Mouse (Mus musculus): ENCODE measurements around the gene Adam20. TPM values are rescaled to one million over a fixed set of nuclear protein-coding genes. Genes with fewer than 3 reads are reported as not detected.

Gene Adam20
- total and polyA plus RNA-seq, 3 experiments = not detected

GRCm38 (mm10) chr8:40803379-40804079 lies 10.5 kb downstream of the Adam20 start:
- no peak for TF ChIP-seq MXI1 (IDR thresholded peaks at IDR 0.05; ENCODE audit: low read depth, low read length)
- TF ChIP-seq CHD2 (IDR thresholded peaks at IDR 0.05; ENCODE audit: low read length) = no peak
- TF ChIP-seq TCF12 (IDR thresholded peaks at IDR 0.05; ENCODE audit: low read depth, low read length) = no peak
- TF ChIP-seq USF2 (conservative IDR thresholded peaks at IDR 0.05; ENCODE audit: low read depth, low read length) = no peak
- no peak for TF ChIP-seq CTCF (conservative IDR thresholded peaks at IDR 0.05 in 1 of 2, IDR thresholded peaks at IDR 0.05 in 1 of 2; ENCODE audit: low read depth in 2 of 2, low read length in 2 of 2)
- no peak for TF ChIP-seq MAX (IDR thresholded peaks at IDR 0.05; ENCODE audit: low read length)
- TF ChIP-seq MAZ (IDR thresholded peaks at IDR 0.05; ENCODE audit: low read depth, low read length) = no peak
- no peak for TF ChIP-seq PAX5 (IDR thresholded peaks at IDR 0.05; ENCODE audit: low read length)
- TF ChIP-seq BHLHE40 (IDR thresholded peaks at IDR 0.05; ENCODE audit: low read depth, low read length) = no peak
- TF ChIP-seq NELFE (IDR thresholded peaks at IDR 0.05; ENCODE audit: low read depth, low read length) = no peak
- TF ChIP-seq ETS1 (conservative IDR thresholded peaks at IDR 0.05; ENCODE audit: low read depth, low read length) = no peak
- no peak for TF ChIP-seq ELF1 (IDR thresholded peaks at IDR 0.05; ENCODE audit: low read depth, low read length)
- TF ChIP-seq EP300 (IDR thresholded peaks at IDR 0.05; ENCODE audit: low read length) = no peak
- TF ChIP-seq SMC3 (IDR thresholded peaks at IDR 0.05; ENCODE audit: low read depth, low read length) = no peak
- TF ChIP-seq MEF2A (IDR thresholded peaks at IDR 0.05; ENCODE audit: borderline replicate concordance, low read depth, low read length) = no peak
- Histone ChIP-seq H3K4me3 (replicated peaks in 1 of 3; ENCODE audit: low read depth in 2 of 3, low read length in 2 of 3, poor library complexity in 1 of 3) (no peak overlapping the region), H3K9me3 (replicated peaks; ENCODE audit: low read length) (no peaks in the 10 kb centered on the region), H3K9ac (ENCODE audit: insufficient read depth, low read depth) (no peak overlapping the region), H3K36me3 (replicated peaks in 1 of 2; ENCODE audit: control insufficient read depth in 1 of 2, insufficient read depth in 1 of 2, low read length in 1 of 2) (no peaks in the 10 kb centered on the region), H3K27me3 (replicated peaks) (no peaks in the 10 kb centered on the region), H3K4me2 (ENCODE audit: insufficient read depth, low read depth, poor library complexity, severe bottlenecking) (no peak overlapping the region), H3K79me2 (replicated peaks; ENCODE audit: control insufficient read depth, extremely low read depth, insufficient read depth, poor library complexity, severe bottlenecking) (no peaks in the 10 kb centered on the region), H3K4me1 (ENCODE audit: control insufficient read depth in 1 of 2, insufficient read depth in 2 of 2) (no peaks in the 10 kb centered on the region), H3K27ac (ENCODE audit: insufficient read depth, low read depth) (no peak overlapping the region)
- no peak for DNase-seq (ENCODE audit: extremely low read depth)
- in situ Hi-C loops (cut with MboI; ENCODE audit: low pct_ligation_motif_present, low pct_unique_long_range_greater_than_20kb, low sequenced_read_pairs) = no loop called here
- dilution Hi-C loops (cut with MboI; ENCODE audit: extremely low pct_ligation_motif_present, extremely low pct_unique_long_range_greater_than_20kb, low sequenced_read_pairs) = no loop called here

Other genes with a start within 250 kb of the Adam20 start
- not detected in 2 replicates for gene Adam24, start 118.2 kb upstream of the Adam20 start, total RNA-seq (2012; rRNA removed)
- not detected in 2 replicates for gene Adam24, start 118.2 kb upstream of the Adam20 start, total RNA-seq (2014; rRNA removed)
- gene Adam24, start 118.2 kb upstream of the Adam20 start, polyA plus RNA-seq (2012; ENCODE audit: insufficient read length, low read depth) = not detected in 2 replicates
- not detected in 2 replicates for gene Adam25, start 41.1 kb upstream of the Adam20 start, total RNA-seq (2012; rRNA removed)
- gene Adam25, start 41.1 kb upstream of the Adam20 start, total RNA-seq (2014; rRNA removed) = not detected in 2 replicates
- not detected in 2 replicates for gene Adam25, start 41.1 kb upstream of the Adam20 start, polyA plus RNA-seq (2012; ENCODE audit: insufficient read length, low read depth)
- gene Adam39, start 29.7 kb downstream of the Adam20 start, total RNA-seq (2012; rRNA removed) = not detected in 2 replicates
- not detected in 2 replicates for gene Adam39, start 29.7 kb downstream of the Adam20 start, total RNA-seq (2014; rRNA removed)
- not detected in 2 replicates for gene Adam39, start 29.7 kb downstream of the Adam20 start, polyA plus RNA-seq (2012; ENCODE audit: insufficient read length, low read depth)